Mouse (Mus musculus): ENCODE data around the gene Cldn22. TPM values are rescaled to one million over a fixed set of nuclear protein-coding genes. Genes with fewer than 3 reads are reported as not detected.
"Not testable (repeated sequence)": the region's sequence is repeated elsewhere in the genome, so short reads cannot be mapped to it uniquely, and the experiment has no call there.

Gene Cldn22
- polyA plus RNA-seq, 1 experiment from 2014 or later, result not detected

DNA sequence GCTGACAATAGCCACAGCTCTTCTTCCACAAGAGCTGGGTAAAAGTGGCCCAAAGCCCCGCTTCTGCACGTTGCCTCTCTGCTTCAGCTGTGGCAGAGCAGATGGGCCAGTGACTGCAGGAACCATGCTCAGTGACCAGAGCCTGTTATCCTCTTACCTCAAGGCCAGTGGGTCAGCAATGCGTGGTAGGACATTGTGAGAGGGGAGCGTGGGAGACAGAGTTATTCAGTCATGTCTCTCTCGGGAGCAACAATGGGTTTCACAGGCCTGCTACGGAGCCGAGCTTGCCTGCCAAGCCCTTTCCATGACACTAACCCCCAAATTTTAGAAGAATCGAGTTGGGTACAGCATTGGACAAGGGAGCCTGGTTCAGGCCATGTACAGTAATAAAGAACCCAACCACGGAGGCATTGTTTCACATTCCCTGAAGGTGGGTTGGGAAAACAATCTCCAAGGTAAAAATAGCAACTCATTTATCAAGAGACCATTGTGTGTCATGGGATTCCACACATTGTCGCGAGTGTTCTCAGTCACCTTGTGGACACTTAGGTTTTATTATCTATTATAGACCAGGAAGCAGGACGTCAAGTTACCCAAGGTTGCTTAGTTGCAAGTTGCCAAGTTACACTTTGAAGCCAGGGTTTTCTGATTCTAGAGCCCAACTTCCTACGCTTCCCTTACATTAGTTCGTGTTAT, 14.2 kb upstream of the Cldn22 start:
- Histone ChIP-seq H3K9ac (no peak overlapping the region), H3K4me2 (no peak overlapping the region), H3K9me3 (no peaks in the 10 kb centered on the region), H3K27ac (replicated peaks) (no peak overlapping the region), H3K36me3 (no peaks in the 10 kb centered on the region), H3K4me3 (no peak overlapping the region), H3K27me3 (no peaks in the 10 kb centered on the region), H3K4me1 (replicated peaks) (peaks cover 8% of the 10 kb centered on the region)
- WGBS, result 86% methylated on average over 14 of the region's 14 CpGs
- ATAC-seq (ENCODE audit: low read depth), result no peak

DNA sequence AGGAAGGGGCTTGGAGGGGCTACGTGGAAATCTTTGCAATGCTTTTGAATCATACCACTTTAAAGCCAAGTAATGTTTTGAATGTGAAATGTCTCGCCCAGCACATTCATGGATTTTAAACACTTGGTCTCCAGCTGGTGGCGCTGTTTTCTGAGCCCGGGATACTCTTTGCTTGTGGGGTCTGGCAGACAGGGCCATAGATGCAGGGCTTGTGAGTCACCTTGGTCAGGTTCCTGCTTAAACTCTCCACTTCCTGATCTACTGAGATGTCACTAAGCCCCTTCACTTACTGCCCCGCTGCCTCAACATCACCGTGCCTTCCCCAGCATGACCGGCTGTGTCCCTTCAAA, 13.6 kb upstream of the Cldn22 start:
- peaks cover 8% of the 10 kb centered on the region for H3K4me1 ChIP-seq (replicated peaks)

DNA sequence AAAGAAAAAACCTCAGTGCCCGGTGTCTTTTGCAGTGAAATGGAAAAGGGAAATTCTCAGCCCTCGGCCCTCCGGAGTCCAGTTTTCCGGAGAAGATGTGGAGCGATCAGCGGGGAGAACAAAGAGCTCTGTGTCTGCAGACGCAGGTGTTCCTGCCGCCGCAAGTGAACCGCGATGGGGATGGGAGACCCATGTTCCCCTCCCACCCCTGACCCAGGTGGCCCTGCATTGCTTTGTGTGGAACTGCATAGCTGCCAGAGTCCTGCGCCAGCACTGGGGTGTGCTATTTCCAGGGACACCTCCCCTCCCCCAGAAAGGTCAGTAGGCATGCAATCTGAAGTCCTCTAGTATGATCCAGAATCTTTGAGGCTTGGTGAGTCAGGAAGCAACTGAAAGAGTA, 13.1 kb upstream of the Cldn22 start:
- Histone ChIP-seq H3K4me2 (no peak overlapping the region), H3K4me1 (replicated peaks) (peaks cover 8% of the 10 kb centered on the region), H3K9me3 (no peaks in the 10 kb centered on the region), H3K4me3 (no peak overlapping the region), H3K27me3 (no peaks in the 10 kb centered on the region), H3K9ac (no peak overlapping the region), H3K27ac (replicated peaks) (no peak overlapping the region), H3K36me3 (no peaks in the 10 kb centered on the region)
- 74% methylated on average over 12 of the region's 12 CpGs for WGBS
- ATAC-seq (ENCODE audit: low read depth), result no peak

More for the DNA sequence above, 13.6 kb upstream of the Cldn22 start:
- Histone ChIP-seq H3K9ac (no peak overlapping the region), H3K4me2 (no peak overlapping the region), H3K9me3 (no peaks in the 10 kb centered on the region), H3K27ac (replicated peaks) (no peak overlapping the region), H3K27me3 (no peaks in the 10 kb centered on the region), H3K4me3 (no peak overlapping the region), H3K36me3 (no peaks in the 10 kb centered on the region)
- 77% methylated on average over 7 of the region's 7 CpGs for WGBS
- no peak for ATAC-seq (ENCODE audit: low read depth)

DNA sequence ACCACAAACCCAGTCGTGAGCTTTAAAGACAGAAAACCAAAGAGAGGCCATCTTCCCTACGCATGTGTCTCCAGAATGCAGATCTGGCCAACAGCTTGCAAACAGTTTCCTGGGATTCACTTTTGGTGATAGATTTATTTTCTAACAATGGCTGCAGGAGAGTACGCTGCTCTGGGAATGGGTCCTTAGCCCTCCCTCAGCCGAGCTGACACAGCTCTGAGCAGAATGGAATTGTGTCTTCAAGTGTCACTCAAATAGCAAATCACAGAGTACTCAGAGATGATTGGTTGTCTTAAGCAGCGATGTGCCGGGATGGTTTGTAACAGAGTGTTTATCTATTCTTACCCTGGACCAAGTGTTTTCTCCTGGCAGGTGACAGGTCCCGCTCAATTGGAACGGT, 5.2 kb upstream of the Cldn22 start:
- H3K4me1 ChIP-seq (replicated peaks), result no peaks in the 10 kb centered on the region
- 91% methylated on average over 8 of the region's 8 CpGs for WGBS
- no peak overlapping the region for H3K4me2 ChIP-seq
- ATAC-seq (ENCODE audit: low read depth), result no peak
- no peak overlapping the region for H3K27ac ChIP-seq (replicated peaks)
- H3K27me3 ChIP-seq, result no peaks in the 10 kb centered on the region
- H3K9ac ChIP-seq, result no peak overlapping the region
- H3K4me3 ChIP-seq, result no peak overlapping the region
- H3K9me3 ChIP-seq, result no peaks in the 10 kb centered on the region
- no peaks in the 10 kb centered on the region for H3K36me3 ChIP-seq

DNA sequence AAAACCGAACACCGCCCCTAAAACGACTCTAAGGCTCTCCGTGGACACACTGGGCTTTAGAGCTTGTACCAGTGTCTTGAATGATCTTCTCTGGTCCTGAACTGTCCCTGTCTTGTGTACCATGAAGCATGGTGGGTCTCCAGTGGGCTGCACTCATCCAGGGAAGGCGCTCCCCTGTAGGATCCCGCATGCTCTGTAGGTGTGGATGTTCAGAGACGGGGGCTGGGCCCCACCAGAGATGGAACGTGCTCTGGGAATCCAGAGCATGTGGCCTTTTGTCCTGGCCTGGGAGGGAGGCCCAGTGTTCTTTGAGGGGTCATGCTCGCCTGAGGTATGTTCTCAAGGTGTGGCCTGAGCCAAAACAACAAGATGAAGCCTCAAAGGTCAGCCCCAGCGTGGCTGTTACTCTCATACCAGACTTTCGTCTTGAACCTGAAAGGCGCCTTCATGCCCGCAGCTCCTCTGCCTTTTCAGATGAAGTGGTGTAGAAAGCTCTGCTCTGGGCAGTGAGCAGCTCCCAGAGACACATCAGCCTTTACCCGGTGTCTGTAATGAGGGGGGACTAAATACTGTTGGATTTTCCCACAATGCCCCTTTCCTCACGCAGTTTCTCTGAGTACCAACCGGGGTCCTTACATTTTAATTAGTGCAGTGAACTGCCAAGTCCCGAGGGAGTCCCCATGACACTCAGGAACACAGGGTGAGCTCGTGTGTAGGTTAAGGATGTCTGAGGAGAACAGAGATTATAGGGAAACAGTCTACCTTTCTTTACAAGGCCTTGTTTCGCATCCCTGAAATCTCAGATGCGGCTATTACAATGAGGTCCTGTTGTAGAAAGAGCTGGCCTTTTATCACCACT, 3.1 kb upstream of the Cldn22 start:
- Histone ChIP-seq H3K27ac (replicated peaks) (no peak overlapping the region), H3K9me3 (no peaks in the 10 kb centered on the region), H3K9ac (no peak overlapping the region), H3K36me3 (no peaks in the 10 kb centered on the region), H3K27me3 (no peaks in the 10 kb centered on the region), H3K4me2 (no peak overlapping the region), H3K4me3 (no peak overlapping the region), H3K4me1 (replicated peaks) (0 out of 2 replicates have a peak, but pooled peaks cover 5% of the 10 kb centered on the region)
- WGBS, result 86% methylated on average over 20 of the region's 20 CpGs
- ATAC-seq (ENCODE audit: low read depth), result no peak

DNA sequence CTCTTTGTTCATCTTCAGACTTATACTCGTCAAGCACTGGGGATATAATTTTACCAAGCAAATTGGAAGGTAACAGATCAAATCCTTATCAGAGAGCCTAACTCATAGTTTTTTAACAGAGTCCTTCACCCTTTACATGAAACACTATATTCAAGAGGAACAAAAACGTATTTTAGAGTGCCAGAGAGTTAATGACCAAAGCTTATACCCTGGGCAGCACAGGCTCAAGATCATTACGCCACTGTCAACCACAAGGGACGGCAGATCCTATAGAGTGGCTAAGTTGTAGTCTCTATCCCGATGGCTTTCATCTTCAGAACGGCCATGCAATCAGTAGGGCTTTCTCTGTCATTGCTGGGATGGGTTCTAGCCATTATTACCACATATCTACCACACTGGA, 2.4 kb upstream of the Cldn22 start, which contains the start of gene Cldn24:
Gene Cldn24 (plus strand): TSS at position 301 of the 400 bp plus-strand sequence.
- 86% methylated on average over 6 of the region's 6 CpGs for WGBS

DNA sequence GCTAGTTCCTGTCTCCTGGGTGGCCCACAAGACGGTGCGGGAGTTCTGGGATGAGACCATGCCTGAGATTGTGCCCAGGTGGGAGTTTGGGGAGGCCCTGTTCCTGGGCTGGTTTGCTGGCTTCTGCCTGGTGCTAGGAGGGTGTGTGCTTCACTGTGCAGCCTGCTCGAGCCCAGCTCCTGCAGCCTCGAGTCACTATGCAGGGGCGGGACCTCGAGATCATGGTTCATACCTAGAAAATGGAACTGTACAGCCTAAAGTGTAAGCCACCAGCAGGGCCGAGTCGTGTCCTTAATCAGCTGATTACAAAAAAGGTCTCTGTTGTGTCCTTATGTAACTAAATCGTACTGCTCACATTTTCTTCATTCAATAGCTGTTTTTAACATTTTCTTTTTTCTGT, 1.7 kb upstream of the Cldn22 start:
- H3K36me3 ChIP-seq; H3K9ac ChIP-seq; H3K4me3 ChIP-seq; H3K9me3 ChIP-seq; H3K4me2 ChIP-seq; H3K4me1 ChIP-seq (replicated peaks); H3K27ac ChIP-seq (replicated peaks); ATAC-seq (ENCODE audit: low read depth); H3K27me3 ChIP-seq: not testable (repeated sequence)
- WGBS, result 88% methylated on average over 7 of the region's 9 CpGs

More for the DNA sequence above, 2.4 kb upstream of the Cldn22 start, which contains the start of gene Cldn24:
- no peaks in the 10 kb centered on the region for H3K36me3 ChIP-seq
- H3K4me2 ChIP-seq, result no peak within 1 kb of the TSS
- 0 out of 2 replicates have a peak, but pooled peaks cover 5% of the 10 kb centered on the region for H3K4me1 ChIP-seq (replicated peaks)
- no peaks in the 10 kb centered on the region for H3K9me3 ChIP-seq
- no peak within 1 kb of the TSS for H3K9ac ChIP-seq
- H3K27me3 ChIP-seq, result no peaks in the 10 kb centered on the region
- no peak within 1 kb of the TSS for H3K27ac ChIP-seq (replicated peaks)
- ATAC-seq (ENCODE audit: low read depth), result no peak
- H3K4me3 ChIP-seq, result no peak within 1 kb of the TSS

DNA sequence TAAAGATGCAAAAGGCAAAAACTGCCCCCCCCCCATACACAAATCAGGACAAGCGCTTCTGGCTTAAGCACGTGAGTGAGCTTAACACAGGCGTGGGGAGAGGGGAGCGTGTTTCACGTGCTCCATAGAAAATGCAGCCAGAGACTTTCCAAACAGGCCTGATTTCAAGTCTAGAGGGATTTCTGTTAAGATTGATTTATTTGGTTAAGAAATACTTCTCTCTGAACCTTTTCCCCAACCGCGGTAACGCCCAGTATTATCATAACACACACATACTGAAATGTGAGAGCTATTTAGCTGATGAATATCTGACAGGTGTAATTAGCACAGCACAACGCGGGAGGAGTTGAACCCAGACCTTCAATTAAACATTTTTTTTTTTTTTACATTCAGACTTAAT, 505 bp upstream of the Cldn22 start:
- no peak for ATAC-seq (ENCODE audit: low read depth)
- no peak overlapping the region for H3K4me3 ChIP-seq
- 78% methylated on average over 10 of the region's 10 CpGs for WGBS

DNA sequence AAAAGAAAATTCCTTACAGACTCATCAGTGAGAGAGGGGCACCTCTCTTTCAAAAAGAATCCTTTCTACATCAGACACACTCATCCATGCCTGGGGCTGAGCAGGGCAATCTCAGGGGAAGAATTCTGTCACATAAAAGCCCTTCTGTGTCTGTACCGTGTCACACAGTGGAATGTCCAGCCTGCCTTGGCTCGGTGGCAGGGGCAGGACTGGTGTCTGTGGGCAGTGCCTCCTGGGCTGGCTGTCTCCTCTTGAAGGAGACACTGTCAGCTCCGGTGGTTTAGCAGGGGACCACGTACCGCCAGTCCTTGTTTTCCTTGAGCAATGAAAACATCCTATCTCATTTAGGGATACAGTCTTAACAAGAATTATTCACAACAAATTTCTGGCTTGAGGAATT, 1.3 kb downstream of the Cldn22 start:
- Histone ChIP-seq H3K4me3 (no peak overlapping the region), H3K27ac (replicated peaks) (no peak overlapping the region), H3K9ac (no peak overlapping the region), H3K36me3 (peaks cover 14% of the 10 kb centered on the region), H3K4me1 (replicated peaks) (0 out of 2 replicates have a peak, but pooled peaks cover 5% of the 10 kb centered on the region), H3K9me3 (no peaks in the 10 kb centered on the region), H3K4me2 (no peak overlapping the region), H3K27me3 (no peaks in the 10 kb centered on the region)
- ATAC-seq (ENCODE audit: low read depth), result no peak
- WGBS, result 61% methylated on average over 5 of the region's 5 CpGs

More for the DNA sequence above, 505 bp upstream of the Cldn22 start:
- Histone ChIP-seq H3K4me1 (replicated peaks) (0 out of 2 replicates have a peak, but pooled peaks cover 5% of the 10 kb centered on the region), H3K27me3 (no peaks in the 10 kb centered on the region), H3K9ac (no peak overlapping the region), H3K4me2 (no peak overlapping the region), H3K27ac (replicated peaks) (no peak overlapping the region), H3K36me3 (no peaks in the 10 kb centered on the region), H3K9me3 (no peaks in the 10 kb centered on the region)

DNA sequence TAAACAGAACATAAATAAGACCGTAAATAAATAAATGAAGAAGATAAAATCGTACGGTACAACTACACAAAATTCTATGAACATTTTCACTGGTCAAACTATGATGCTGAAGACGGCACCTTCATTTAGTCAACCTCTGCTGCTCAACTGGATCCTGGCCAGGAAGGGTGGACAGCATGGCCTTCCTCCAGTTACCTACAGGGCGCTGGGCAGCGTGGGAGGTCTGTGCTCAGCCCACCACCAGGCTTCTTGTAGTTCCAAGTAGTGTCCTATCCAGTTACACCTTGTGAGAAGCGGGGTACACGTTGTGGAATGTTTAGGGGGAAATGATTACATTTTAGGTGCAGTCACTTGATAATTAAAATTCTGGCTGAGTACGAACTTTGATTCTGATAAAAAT, 2.6 kb downstream of the Cldn22 start:
- ATAC-seq (ENCODE audit: low read depth), result no peak

DNA sequence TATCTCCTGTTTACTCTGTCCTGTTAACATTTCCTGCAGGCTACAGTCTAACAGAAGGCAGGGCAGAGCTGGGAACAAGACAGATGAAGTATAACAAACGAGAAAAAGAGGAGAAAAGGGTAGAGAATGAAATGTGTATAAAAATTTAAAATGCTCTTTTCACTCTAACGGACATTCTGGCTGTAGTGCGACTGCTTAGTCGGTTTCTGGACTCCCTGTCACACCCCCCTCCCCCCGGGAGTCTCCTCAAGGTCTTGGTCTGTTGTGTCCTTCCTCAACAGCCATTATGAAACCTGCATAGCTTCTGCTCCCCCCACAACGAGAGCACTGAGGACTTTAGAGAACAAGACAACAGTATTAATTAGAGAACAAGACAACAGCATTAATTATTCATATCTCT, 8.3 kb downstream of the Cldn22 start:
- no peak overlapping the region for H3K27ac ChIP-seq (replicated peaks)
- H3K4me2 ChIP-seq, result no peak overlapping the region
- no peak overlapping the region for H3K4me3 ChIP-seq
- no peak for ATAC-seq (ENCODE audit: low read depth)
- H3K9ac ChIP-seq, result no peak overlapping the region
- peaks cover 21% of the 10 kb centered on the region for H3K36me3 ChIP-seq
- H3K4me1 ChIP-seq (replicated peaks), result no peaks in the 10 kb centered on the region
- no peaks in the 10 kb centered on the region for H3K27me3 ChIP-seq
- H3K9me3 ChIP-seq, result no peaks in the 10 kb centered on the region
- 80% methylated on average over 6 of the region's 6 CpGs for WGBS

More for the DNA sequence above, 2.6 kb downstream of the Cldn22 start:
- Histone ChIP-seq H3K27me3 (no peaks in the 10 kb centered on the region), H3K36me3 (peaks cover 21% of the 10 kb centered on the region), H3K4me1 (replicated peaks) (0 out of 2 replicates have a peak, but pooled peaks cover 5% of the 10 kb centered on the region), H3K9me3 (no peaks in the 10 kb centered on the region), H3K4me3 (no peak overlapping the region), H3K27ac (replicated peaks) (no peak overlapping the region), H3K4me2 (no peak overlapping the region), H3K9ac (no peak overlapping the region)
- WGBS, result 89% methylated on average over 9 of the region's 9 CpGs

DNA sequence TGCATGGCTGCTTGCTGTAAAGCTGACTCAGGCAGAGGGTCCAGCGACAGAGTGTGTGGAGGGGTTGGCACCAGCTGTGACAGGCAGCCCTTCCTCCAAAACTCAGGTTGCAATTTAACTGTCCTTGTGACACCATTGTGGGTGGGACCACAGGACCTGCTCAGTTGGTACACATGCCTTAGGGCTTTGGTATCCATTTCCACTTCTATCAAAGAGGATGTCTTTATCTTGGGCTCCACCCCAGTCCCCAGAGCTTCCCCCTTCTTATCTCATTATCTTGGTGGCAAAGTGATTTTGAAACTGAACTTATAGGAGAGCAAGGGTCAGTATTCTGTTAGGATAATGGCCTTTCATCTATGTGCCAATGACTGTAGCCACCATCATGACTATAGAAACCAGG, 9.7 kb downstream of the Cldn22 start:
- Histone ChIP-seq H3K36me3 (peaks cover 22% of the 10 kb centered on the region), H3K27me3 (no peaks in the 10 kb centered on the region), H3K4me3 (no peak overlapping the region), H3K27ac (replicated peaks) (no peak overlapping the region), H3K4me2 (no peak overlapping the region), H3K9me3 (no peaks in the 10 kb centered on the region), H3K4me1 (replicated peaks) (no peaks in the 10 kb centered on the region), H3K9ac (no peak overlapping the region)
- ATAC-seq (ENCODE audit: low read depth), result no peak
- WGBS, result 59% methylated on average over 1 of the region's 1 CpGs

All from neural tube, embryonic 13.5 days (tissue).